Mouse (Mus musculus) embryonic facial prominence, embryonic 13.5 days (tissue): ENCODE measurements around the gene Eme2. TPM values are rescaled to one million over a fixed set of nuclear protein-coding genes. Genes with fewer than 3 reads are reported as not detected.
A peak's percentile ranks its signal among the peaks of the same experiment; 100 is the strongest.

Experiments
- ATAC-seq: fragments of 200-750 bp; cut with Nextera tagmentation; 2 replicates; pipeline ENCODE4 v1.8.0; 2017; ENCODE audit warnings: low read depth; ENCODE audit not compliant: insufficient number of reproducible peaks, insufficient read depth, low FRiP score, low TSS enrichment
- H3K27ac ChIP-seq: fragments of 300-500 bp; sonication (generic); 2 replicates; pipeline ENCODE4 v1.5.1; 2015; ENCODE audit warnings: moderate library complexity, mild to moderate bottlenecking, inconsistent platforms
- H3K27me3 ChIP-seq: fragments of 300-500 bp; sonication (generic); 2 replicates; pipeline ENCODE4 v1.6.1; 2015; ENCODE audit warnings: mild to moderate bottlenecking, inconsistent platforms
- H3K36me3 ChIP-seq: fragments of 300-500 bp; sonication (generic); 2 replicates; pipeline ENCODE4 v1.6.1; 2015; ENCODE audit warnings: mild to moderate bottlenecking, inconsistent platforms
- H3K4me1 ChIP-seq: fragments of 300-500 bp; sonication (generic); 2 replicates; pipeline ENCODE4 v1.6.1; 2015; ENCODE audit warnings: inconsistent platforms
- H3K4me2 ChIP-seq: fragments of 300-500 bp; sonication (generic); 2 replicates; pipeline ENCODE4 v1.6.1; 2015; ENCODE audit warnings: moderate library complexity, mild to moderate bottlenecking, inconsistent platforms
- H3K4me3 ChIP-seq: fragments of 300-500 bp; sonication (generic); 2 replicates; pipeline ENCODE4 v1.5.1; 2015; ENCODE audit warnings: mild to moderate bottlenecking, inconsistent platforms
- H3K9ac ChIP-seq: fragments of 300-500 bp; sonication (generic); 2 replicates; pipeline ENCODE4 v1.6.1; 2015; ENCODE audit warnings: mild to moderate bottlenecking, inconsistent platforms
- H3K9me3 ChIP-seq: fragments of 300-500 bp; sonication (generic); 2 replicates; pipeline ENCODE4 v1.6.1; 2016; ENCODE audit warnings: inconsistent platforms
- WGBS: fragments of 180-500 bp; shearing (Covaris S2); methylation state at CpG from one replicate; pipeline ENCODE4 v1.1.7; 2015; ENCODE audit warnings: mixed read lengths; 5-methylcytosine and 5-hydroxymethylcytosine counted together
- polyA plus RNA-seq: library from polyadenylated mRNA; unstranded; fragments of >200 nt; fragmentation: Nextera tagmentation; extraction: Ambion mirVana; gene quantifications from 2 replicates; pipeline ENCODE4 v1.2.1, GENCODE M21; 2015

The Eme2 gene
- polyA plus RNA-seq, 1 experiment from 2014 or later = 31.9 TPM

- no peaks in the 10 kb centered on the region for H3K9me3 ChIP-seq
- H3K9ac ChIP-seq = peak within 1 kb of the TSS; percentile 85
- H3K36me3 ChIP-seq = peaks cover 56% of the 10 kb centered on the region
- H3K4me2 ChIP-seq = peak within 1 kb of the TSS; percentile 97
- ATAC-seq = peak; percentile 95
- peak within 1 kb of the TSS; percentile 60; the same call in 1 of the 2 replicates for H3K27ac ChIP-seq
- H3K27me3 ChIP-seq = no peaks in the 10 kb centered on the region
- H3K4me3 ChIP-seq = peak within 1 kb of the TSS; percentile 82
- H3K4me1 ChIP-seq = peaks cover 23% of the 10 kb centered on the region
- WGBS = under 1% methylated on average over 69 of the region's 69 CpGs
Measured at GRCm38 (mm10) chr17:24886134-24886931, 8.6 kb downstream of the Eme2 start, which contains the start of the genes Nubp2 and Spsb3. Gene Nubp2 (minus strand): TSS chr17:24886349. Gene Spsb3 (plus strand): TSS chr17:24886643.

- no peak overlapping the region for H3K27ac ChIP-seq
- no peaks in the 10 kb centered on the region for H3K27me3 ChIP-seq
- 23% methylated on average over 22 of the region's 22 CpGs for WGBS
- H3K9me3 ChIP-seq = no peaks in the 10 kb centered on the region
- peak overlapping the region; percentile 80 for H3K9ac ChIP-seq
- H3K4me3 ChIP-seq = peak overlapping the region; percentile 82
- ATAC-seq = no peak
- H3K4me2 ChIP-seq = peak overlapping the region; percentile 97
- peaks cover 23% of the 10 kb centered on the region for H3K4me1 ChIP-seq
- H3K36me3 ChIP-seq = peaks cover 48% of the 10 kb centered on the region
Measured at GRCm38 (mm10) chr17:24885356-24886133, 9.3 kb downstream of the Eme2 start.

- 87% methylated on average over 6 of the region's 6 CpGs for WGBS
Measured at GRCm38 (mm10) chr17:24884391-24884790, 10.5 kb downstream of the Eme2 start.

GRCm38 (mm10) chr17:24881738-24882440 is 13.0 kb downstream of the Eme2 start:
- H3K4me1 ChIP-seq = peaks cover 8% of the 10 kb centered on the region
- H3K9ac ChIP-seq = peak overlapping the region; percentile 17; the same call in 1 of the 2 replicates
- H3K27ac ChIP-seq = no peak overlapping the region

More at GRCm38 (mm10) chr17:24884391-24884790, 10.5 kb downstream of the Eme2 start:
- H3K4me1 ChIP-seq = peaks cover 23% of the 10 kb centered on the region
- H3K27me3 ChIP-seq = no peaks in the 10 kb centered on the region
- H3K9me3 ChIP-seq = no peaks in the 10 kb centered on the region
- ATAC-seq = no peak
- no peak overlapping the region for H3K4me2 ChIP-seq
- no peak overlapping the region for H3K9ac ChIP-seq
- 0 out of 2 replicates have a peak overlapping the region, but pooled peaks have one; percentile 4 for H3K4me3 ChIP-seq
- peaks cover 36% of the 10 kb centered on the region for H3K36me3 ChIP-seq
- no peak overlapping the region for H3K27ac ChIP-seq

GRCm38 (mm10) chr17:24878531-24878930 is 16.4 kb downstream of the Eme2 start:
- no peaks in the 10 kb centered on the region for H3K9me3 ChIP-seq
- ATAC-seq = no peak
- no peak overlapping the region for H3K9ac ChIP-seq
- H3K27ac ChIP-seq = no peak overlapping the region
- H3K27me3 ChIP-seq = no peaks in the 10 kb centered on the region
- peaks cover 11% of the 10 kb centered on the region for H3K36me3 ChIP-seq
- 70% methylated on average over 8 of the region's 8 CpGs for WGBS
- H3K4me3 ChIP-seq = no peak overlapping the region
- H3K4me2 ChIP-seq = no peak overlapping the region
- H3K4me1 ChIP-seq = no peaks in the 10 kb centered on the region

More at GRCm38 (mm10) chr17:24881738-24882440, 13.0 kb downstream of the Eme2 start:
- Histone ChIP-seq H3K4me2 (no peak overlapping the region), H3K27me3 (no peaks in the 10 kb centered on the region), H3K36me3 (peaks cover 27% of the 10 kb centered on the region), H3K4me3 (no peak overlapping the region), H3K9me3 (no peaks in the 10 kb centered on the region)
- no peak for ATAC-seq
- 40% methylated on average over 7 of the region's 7 CpGs for WGBS

- Histone ChIP-seq H3K36me3 (peaks cover 6% of the 10 kb centered on the region), H3K27ac (no peak overlapping the region), H3K27me3 (no peaks in the 10 kb centered on the region), H3K4me1 (no peaks in the 10 kb centered on the region), H3K4me2 (no peak overlapping the region; the same call in 1 of the 2 replicates), H3K4me3 (no peak overlapping the region), H3K9ac (peak overlapping the region; percentile 53), H3K9me3 (no peaks in the 10 kb centered on the region)
- WGBS = 29% methylated on average over 5 of the region's 5 CpGs
- no peak; the same call in 1 of the 2 replicates for ATAC-seq
Measured at GRCm38 (mm10) chr17:24878117-24878397, 16.8 kb downstream of the Eme2 start.

- Histone ChIP-seq H3K36me3 (peaks cover under 1% of the 10 kb centered on the region), H3K4me3 (no peak overlapping the region), H3K9ac (peak overlapping the region; percentile 53), H3K9me3 (no peaks in the 10 kb centered on the region), H3K4me1 (no peaks in the 10 kb centered on the region), H3K27ac (no peak overlapping the region), H3K4me2 (no peak overlapping the region; the same call in 1 of the 2 replicates), H3K27me3 (no peaks in the 10 kb centered on the region)
- peak; percentile 2; the same call in 1 of the 2 replicates for ATAC-seq
- 49% methylated on average over 10 of the region's 10 CpGs for WGBS
Measured at GRCm38 (mm10) chr17:24877336-24878116, 17.4 kb downstream of the Eme2 start.

- 76% methylated on average over 8 of the region's 8 CpGs for WGBS
- Histone ChIP-seq H3K9me3 (no peaks in the 10 kb centered on the region), H3K27ac (no peak overlapping the region), H3K4me2 (no peak overlapping the region), H3K4me1 (no peaks in the 10 kb centered on the region), H3K9ac (no peak overlapping the region), H3K27me3 (no peaks in the 10 kb centered on the region), H3K36me3 (no peaks in the 10 kb centered on the region), H3K4me3 (no peak overlapping the region)
- no peak for ATAC-seq
Measured at GRCm38 (mm10) chr17:24874989-24875388, 19.9 kb downstream of the Eme2 start.

- ATAC-seq = no peak
- no peaks in the 10 kb centered on the region for H3K27me3 ChIP-seq
- WGBS = 55% methylated on average over 1 of the region's 1 CpGs
- H3K4me2 ChIP-seq = no peak overlapping the region
- no peaks in the 10 kb centered on the region for H3K36me3 ChIP-seq
- no peak overlapping the region for H3K4me3 ChIP-seq
- no peak overlapping the region for H3K9ac ChIP-seq
- no peak overlapping the region for H3K27ac ChIP-seq
- H3K4me1 ChIP-seq = no peaks in the 10 kb centered on the region
- H3K9me3 ChIP-seq = no peaks in the 10 kb centered on the region
Measured at GRCm38 (mm10) chr17:24874405-24874745, 20.5 kb downstream of the Eme2 start.

- Histone ChIP-seq H3K36me3 (no peaks in the 10 kb centered on the region), H3K27me3 (no peaks in the 10 kb centered on the region), H3K4me3 (no peak overlapping the region), H3K9me3 (no peaks in the 10 kb centered on the region), H3K4me2 (no peak overlapping the region), H3K27ac (no peak overlapping the region), H3K9ac (no peak overlapping the region), H3K4me1 (no peaks in the 10 kb centered on the region)
- ATAC-seq = no peak
- 52% methylated on average over 4 of the region's 4 CpGs for WGBS
Measured at GRCm38 (mm10) chr17:24873695-24874404, 21.0 kb downstream of the Eme2 start.
